Mouse (Mus musculus) embryo, embryonic 11 days (tissue): ENCODE data around the gene Tmem94.

Source experiments
- DNase-seq: peaks from one replicate; pipeline ENCODE4 v3.0.0-alpha.2; 2015

The Tmem94 gene

GRCm38 (mm10) chr11:115810377-115810776, 45.1 kb downstream of the Tmem94 start:
- no peak for DNase-seq

- DNase-seq = no peak
Measured at GRCm38 (mm10) chr11:115811381-115812093, 46.3 kb downstream of the Tmem94 start.

- no peak for DNase-seq
Measured at GRCm38 (mm10) chr11:115812095-115812494, 46.9 kb downstream of the Tmem94 start.

GRCm38 (mm10) chr11:115812533-115813420, 47.5 kb downstream of the Tmem94 start:
- DNase-seq = peak; percentile 66

- DNase-seq = peak; percentile 98
Measured at GRCm38 (mm10) chr11:115813507-115814296, 48.5 kb downstream of the Tmem94 start, which contains the start of gene Caskin2. Gene Caskin2, minus strand, starts transcription at chr11:115813639.

GRCm38 (mm10) chr11:115814605-115815450, 49.6 kb downstream of the Tmem94 start, which contains the start of gene Tsen54:
Gene Tsen54, plus strand, starts transcription at chr11:115814724.
- DNase-seq = peak; percentile 88

- no peak for DNase-seq
Measured at GRCm38 (mm10) chr11:115817331-115817730, 52.1 kb downstream of the Tmem94 start.

GRCm38 (mm10) chr11:115819915-115820623, 54.8 kb downstream of the Tmem94 start:
- DNase-seq = no peak

GRCm38 (mm10) chr11:115821001-115821400, 55.8 kb downstream of the Tmem94 start:
- no peak for DNase-seq

- DNase-seq = peak; percentile 94
Measured at GRCm38 (mm10) chr11:115823774-115824740, 58.8 kb downstream of the Tmem94 start, which contains the start of gene Llgl2. Gene Llgl2, plus strand, starts transcription at chr11:115824049.

GRCm38 (mm10) chr11:115824813-115825212, 59.6 kb downstream of the Tmem94 start:
- no peak for DNase-seq

GRCm38 (mm10) chr11:115826487-115826886, 61.3 kb downstream of the Tmem94 start:
- DNase-seq = no peak

GRCm38 (mm10) chr11:115827624-115828023, 62.4 kb downstream of the Tmem94 start:
- DNase-seq = no peak

GRCm38 (mm10) chr11:115829036-115829435, 63.8 kb downstream of the Tmem94 start:
- no peak for DNase-seq

- peak; percentile 32 for DNase-seq
Measured at GRCm38 (mm10) chr11:115830550-115831325, 65.5 kb downstream of the Tmem94 start.

- DNase-seq = no peak
Measured at GRCm38 (mm10) chr11:115831518-115831917, 66.3 kb downstream of the Tmem94 start.

- DNase-seq = no peak
Measured at GRCm38 (mm10) chr11:115832064-115832463, 66.8 kb downstream of the Tmem94 start.

GRCm38 (mm10) chr11:115832523-115832922, 67.3 kb downstream of the Tmem94 start:
- peak; percentile 83 for DNase-seq

- peak; percentile 55 for DNase-seq
Measured at GRCm38 (mm10) chr11:115833021-115833513, 67.8 kb downstream of the Tmem94 start.
